Comparison of ENCODE assay signal across 18 mouse cellular contexts in the genomic region with DNA sequence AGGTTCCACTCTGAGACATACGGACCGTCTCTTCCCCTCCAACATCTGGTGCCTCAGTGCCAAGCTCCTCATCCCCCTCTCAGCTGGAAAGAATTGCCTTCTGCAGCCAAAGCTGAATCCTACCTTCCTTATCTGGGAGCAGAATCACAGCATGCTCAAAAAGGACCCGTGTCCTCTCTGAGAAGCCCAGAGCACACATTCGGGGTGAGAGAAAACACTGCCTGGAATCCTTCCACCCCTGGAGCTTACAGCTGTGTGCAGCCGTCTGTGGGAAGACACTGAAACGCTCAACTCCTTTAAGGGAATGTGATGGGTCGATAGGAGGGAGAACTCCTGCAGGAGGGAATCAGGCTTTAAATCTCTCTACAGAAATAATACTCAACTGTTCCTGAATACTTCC. TPM values are rescaled to one million over a fixed set of nuclear protein-coding genes. Genes with fewer than 3 reads are reported as not detected.
A peak's percentile ranks its signal among the peaks of the same experiment; 100 is the strongest.
DNase-seq lines count a peak whose midpoint lies in the region; ATAC-seq and TF ChIP-seq lines count a peak whose summit lies in the region.
"Had no signal": no experiment of that assay in that cellular context is flagged by ENCODE, and none has a peak within 500 bp of the region (broad histone marks: within the 10 kb centered on the region; RNA-seq: fewer than 3 reads in every experiment).

No protein-coding gene starts in this region.

- H3K27me3 ChIP-seq in hindbrain, postnatal 0 days (ENCODE audit: insufficient read depth, low read length) = no peaks in the 10 kb centered on the region
- H3K27me3 ChIP-seq in hindbrain, embryonic 16.5 days (replicated peaks; ENCODE audit: control insufficient read depth, insufficient read depth, low read length) = no peaks in the 10 kb centered on the region
- H3K27me3 ChIP-seq in intestine, embryonic 16.5 days (replicated peaks; ENCODE audit: control insufficient read depth, insufficient read depth, low read length) = no peaks in the 10 kb centered on the region
- H3K27me3 ChIP-seq in kidney, postnatal 0 days (ENCODE audit: insufficient read depth, low read length) = no peaks in the 10 kb centered on the region
- no peaks in the 10 kb centered on the region for H3K27me3 ChIP-seq in stomach, embryonic 14.5 days (ENCODE audit: control insufficient read depth, insufficient read depth, low read length)
- H3K27me3 ChIP-seq: forebrain, embryonic 13.5 days; heart, embryonic 15.5 days; limb, embryonic 12.5 days; liver, embryonic 15.5 days; neural tube, embryonic 12.5 days had no signal

- no peak overlapping the region for H3K27ac ChIP-seq in hindbrain, postnatal 0 days
- H3K27ac ChIP-seq in hindbrain, embryonic 16.5 days (ENCODE audit: low read depth, low read length) = no peak overlapping the region
- H3K27ac ChIP-seq in intestine, embryonic 16.5 days (ENCODE audit: low read length) = peak overlapping the region; percentile 62
- H3K27ac ChIP-seq in kidney, postnatal 0 days = peak overlapping the region; percentile 71
- peak overlapping the region; percentile 74 for H3K27ac ChIP-seq in stomach, embryonic 14.5 days (ENCODE audit: low read length)
- H3K27ac ChIP-seq: forebrain, embryonic 13.5 days; heart, embryonic 15.5 days; hindbrain, embryonic 10.5 days; left cerebral cortex, adult 2 months; limb, embryonic 12.5 days; liver, embryonic 15.5 days; neural tube, embryonic 12.5 days had no signal

- TF ChIP-seq CTCF in hindbrain, postnatal 0 days (IDR thresholded peaks at IDR 0.05; ENCODE audit: low read depth) = no peak
- no peak for TF ChIP-seq CTCF in kidney, postnatal 0 days (IDR thresholded peaks at IDR 0.05; ENCODE audit: low read depth)

- H3K4me3 ChIP-seq in hindbrain, postnatal 0 days (ENCODE audit: low read length) = no peak overlapping the region
- H3K4me3 ChIP-seq in hindbrain, embryonic 16.5 days (ENCODE audit: low read length) = no peak overlapping the region
- no peak overlapping the region for H3K4me3 ChIP-seq in intestine, embryonic 16.5 days (ENCODE audit: low read length)
- H3K4me3 ChIP-seq in kidney, postnatal 0 days (replicated peaks; ENCODE audit: low read depth, low read length) = no peak overlapping the region
- no peak overlapping the region for H3K4me3 ChIP-seq in stomach, embryonic 14.5 days (ENCODE audit: low read depth, low read length)
- H3K4me3 ChIP-seq: forebrain, embryonic 13.5 days; heart, embryonic 15.5 days; hindbrain, embryonic 10.5 days; left cerebral cortex, adult 2 months; limb, embryonic 12.5 days; liver, embryonic 15.5 days; neural tube, embryonic 12.5 days had no signal

- no peak for ATAC-seq in hindbrain, postnatal 0 days
- ATAC-seq in hindbrain, embryonic 16.5 days = no peak
- peak; percentile 61; the same call in 1 of the 2 replicates for ATAC-seq in intestine, embryonic 16.5 days
- ATAC-seq in kidney, postnatal 0 days (replicated peaks; ENCODE audit: low FRiP score, low read depth) = 0 out of 2 replicates have a peak, but pooled peaks have one; percentile 41
- peak; percentile 33; the same call in 1 of the 2 replicates for ATAC-seq in stomach, embryonic 14.5 days (ENCODE audit: insufficient number of reproducible peaks, insufficient read depth, low FRiP score, low read depth)
- ATAC-seq: forebrain, embryonic 13.5 days had no signal

- peak; percentile 25 for DNase-seq in hindbrain, postnatal 0 days (ENCODE audit: low spot score)
- DNase-seq in kidney, postnatal 0 days (ENCODE audit: low spot score) = peak; percentile 80
- DNase-seq in cerebellum, adult 18-20 months = no peak
- DNase-seq in left cerebral cortex, adult 11 months (ENCODE audit: low spot score) = no peak
- no peak for DNase-seq in embryo, embryonic 9.5 days (ENCODE audit: extremely low spot score)
- DNase-seq: cerebellum, adult 11-12 months; right cerebral cortex, adult 18-20 months had no signal

- H3K4me1 ChIP-seq in hindbrain, postnatal 0 days (ENCODE audit: insufficient read depth, low read length) = no peaks in the 10 kb centered on the region; the same call in 1 of the 2 replicates
- H3K4me1 ChIP-seq in hindbrain, embryonic 16.5 days (ENCODE audit: control insufficient read depth, insufficient read depth, low read depth, low read length) = peaks cover 9% of the 10 kb centered on the region
- no peaks in the 10 kb centered on the region for H3K4me1 ChIP-seq in intestine, embryonic 16.5 days (ENCODE audit: control insufficient read depth, insufficient read depth, low read length)
- H3K4me1 ChIP-seq in kidney, postnatal 0 days (replicated peaks; ENCODE audit: insufficient read depth, low read length) = no peaks in the 10 kb centered on the region
- peaks cover 13% of the 10 kb centered on the region; the same call in 1 of the 2 replicates for H3K4me1 ChIP-seq in stomach, embryonic 14.5 days (ENCODE audit: control insufficient read depth, insufficient read depth, low read length)
- H3K4me1 ChIP-seq: limb, embryonic 12.5 days; liver, embryonic 15.5 days had no signal

- H3K4me2 ChIP-seq in hindbrain, postnatal 0 days (ENCODE audit: low read depth, low read length) = no peak overlapping the region
- H3K4me2 ChIP-seq in hindbrain, embryonic 16.5 days (ENCODE audit: low read length) = no peak overlapping the region
- no peak overlapping the region for H3K4me2 ChIP-seq in intestine, embryonic 16.5 days (ENCODE audit: low read depth, low read length)
- no peak overlapping the region for H3K4me2 ChIP-seq in kidney, postnatal 0 days (ENCODE audit: low read length)
- no peak overlapping the region; the same call in 1 of the 2 replicates for H3K4me2 ChIP-seq in stomach, embryonic 14.5 days (replicated peaks; ENCODE audit: low read depth, low read length)
- H3K4me2 ChIP-seq: forebrain, embryonic 13.5 days; heart, embryonic 15.5 days; limb, embryonic 12.5 days; liver, embryonic 15.5 days; neural tube, embryonic 12.5 days had no signal

- no peaks in the 10 kb centered on the region for H3K36me3 ChIP-seq in hindbrain, postnatal 0 days (ENCODE audit: insufficient read depth, low read length)
- no peaks in the 10 kb centered on the region for H3K36me3 ChIP-seq in hindbrain, embryonic 16.5 days (ENCODE audit: control insufficient read depth, insufficient read depth, low read length)
- no peaks in the 10 kb centered on the region for H3K36me3 ChIP-seq in intestine, embryonic 16.5 days (ENCODE audit: control insufficient read depth, insufficient read depth, low read length)
- no peaks in the 10 kb centered on the region for H3K36me3 ChIP-seq in kidney, postnatal 0 days (ENCODE audit: insufficient read depth, low read length)
- H3K36me3 ChIP-seq in stomach, embryonic 14.5 days (ENCODE audit: control insufficient read depth, insufficient read depth, low read length) = no peaks in the 10 kb centered on the region
- H3K36me3 ChIP-seq: heart, embryonic 15.5 days; hindbrain, embryonic 10.5 days; limb, embryonic 12.5 days; liver, embryonic 15.5 days; neural tube, embryonic 12.5 days had no signal

- no peaks in the 10 kb centered on the region for H3K9me3 ChIP-seq in hindbrain, postnatal 0 days (ENCODE audit: low read length)
- H3K9me3 ChIP-seq in hindbrain, embryonic 16.5 days (ENCODE audit: control insufficient read depth, low read length) = no peaks in the 10 kb centered on the region
- no peaks in the 10 kb centered on the region for H3K9me3 ChIP-seq in intestine, embryonic 16.5 days (ENCODE audit: control insufficient read depth, low read length)
- no peaks in the 10 kb centered on the region for H3K9me3 ChIP-seq in kidney, postnatal 0 days (replicated peaks; ENCODE audit: low read length)
- H3K9me3 ChIP-seq in stomach, embryonic 14.5 days (ENCODE audit: control insufficient read depth, low read depth, low read length) = no peaks in the 10 kb centered on the region
- H3K9me3 ChIP-seq: forebrain, embryonic 13.5 days; heart, embryonic 15.5 days; hindbrain, embryonic 10.5 days; limb, embryonic 12.5 days; liver, embryonic 15.5 days; neural tube, embryonic 12.5 days had no signal

- H3K9ac ChIP-seq in hindbrain, postnatal 0 days (replicated peaks; ENCODE audit: low read length) = no peak overlapping the region
- no peak overlapping the region for H3K9ac ChIP-seq in hindbrain, embryonic 16.5 days (ENCODE audit: low read depth, low read length)
- H3K9ac ChIP-seq in intestine, embryonic 16.5 days (ENCODE audit: low read depth, low read length) = no peak overlapping the region; the same call in 1 of the 2 replicates
- no peak overlapping the region for H3K9ac ChIP-seq in kidney, postnatal 0 days (ENCODE audit: low read depth, low read length)
- H3K9ac ChIP-seq in stomach, embryonic 14.5 days (replicated peaks; ENCODE audit: low read depth, low read length) = no peak overlapping the region
- H3K9ac ChIP-seq: forebrain, embryonic 13.5 days; heart, embryonic 15.5 days; limb, embryonic 12.5 days; liver, embryonic 15.5 days; neural tube, embryonic 12.5 days had no signal

- 33% methylated on average over 7 of the region's 7 CpGs for whole genome bisulfite sequencing in hindbrain, postnatal 0 days
- WGBS in hindbrain, embryonic 16.5 days = 39% methylated on average over 7 of the region's 7 CpGs
- 32% methylated on average over 7 of the region's 7 CpGs for WGBS in intestine, embryonic 16.5 days
- 24% methylated on average over 7 of the region's 7 CpGs for WGBS in kidney, postnatal 0 days
- WGBS in stomach, embryonic 14.5 days = 22% methylated on average over 7 of the region's 7 CpGs

RNA-seq across cellular contexts. Expression of gene Kcnd3, which starts 46.1 kb away (rescaled TPM):
- 71.8 TPM in 2 replicates for total RNA-seq in hindbrain, postnatal 0 days (2014; rRNA removed)
- polyA plus RNA-seq in hindbrain, postnatal 0 days (2015; fragmentation: Nextera tagmentation; extraction: Ambion mirVana) = 8.4 and 8.6 TPM in 2 replicates
- polyA plus RNA-seq in hindbrain, embryonic 16.5 days (2015; fragmentation: Nextera tagmentation; extraction: Ambion mirVana) = 9.1 TPM in 2 replicates
- polyA plus RNA-seq in intestine, embryonic 16.5 days (2015; fragmentation: Nextera tagmentation; extraction: Ambion mirVana) = 2.7 and 3.1 TPM in 2 replicates
- 2.9 TPM in 2 replicates for polyA plus RNA-seq in kidney, postnatal 0 days (2015; fragmentation: Nextera tagmentation; extraction: Ambion mirVana)
- 12.6 and 14.4 TPM in 2 replicates for polyA plus RNA-seq in stomach, embryonic 14.5 days (2014; fragmentation: Nextera tagmentation; extraction: Ambion mirVana)
- total RNA-seq: granulocyte monocyte progenitor cell, adult 5-6 weeks had no signal

Comparison
In these comparisons a context has a peak if more than half of its experiments do, and no peak if none do; other contexts are left out.
1. ATAC-seq: peak in intestine, embryonic 16.5 days (single experiment), kidney, postnatal 0 days (single experiment) and stomach, embryonic 14.5 days (single experiment); none in hindbrain, postnatal 0 days (single experiment) and hindbrain, embryonic 16.5 days (single experiment).
2. DNase-seq: peak in hindbrain, postnatal 0 days (single experiment) and kidney, postnatal 0 days (single experiment); none in cerebellum, adult 18-20 months (0 of 2), left cerebral cortex, adult 11 months (single experiment) and embryo, embryonic 9.5 days (single experiment).
3. H3K27ac ChIP-seq: peak in intestine, embryonic 16.5 days (single experiment), kidney, postnatal 0 days (single experiment) and stomach, embryonic 14.5 days (single experiment); none in hindbrain, postnatal 0 days (single experiment) and hindbrain, embryonic 16.5 days (single experiment).